Mouse (Mus musculus) thymus, adult 2 months (tissue): Measurements from ENCODE around the gene Rsph6a.

Experiments used
- CTCF ChIP-seq: fragments of 200-500 bp; IDR thresholded peaks from 2 replicates; pipeline ENCODE4 v1.5.1; 2012; ENCODE audit warnings: mild to moderate bottlenecking, control low read depth, low read length, moderate library complexity, borderline replicate concordance; ENCODE audit not compliant: control insufficient read depth, poor library complexity, insufficient read depth; ENCODE audit errors: extremely low read depth
- POLR2A ChIP-seq: fragments of 200-500 bp; IDR thresholded peaks from 2 replicates; pipeline ENCODE4 v1.6.1; 2012; ENCODE audit warnings: mild to moderate bottlenecking, low read length, control low read depth, moderate library complexity; ENCODE audit not compliant: control insufficient read depth, poor library complexity, insufficient read depth; ENCODE audit errors: extremely low read depth

DNA sequence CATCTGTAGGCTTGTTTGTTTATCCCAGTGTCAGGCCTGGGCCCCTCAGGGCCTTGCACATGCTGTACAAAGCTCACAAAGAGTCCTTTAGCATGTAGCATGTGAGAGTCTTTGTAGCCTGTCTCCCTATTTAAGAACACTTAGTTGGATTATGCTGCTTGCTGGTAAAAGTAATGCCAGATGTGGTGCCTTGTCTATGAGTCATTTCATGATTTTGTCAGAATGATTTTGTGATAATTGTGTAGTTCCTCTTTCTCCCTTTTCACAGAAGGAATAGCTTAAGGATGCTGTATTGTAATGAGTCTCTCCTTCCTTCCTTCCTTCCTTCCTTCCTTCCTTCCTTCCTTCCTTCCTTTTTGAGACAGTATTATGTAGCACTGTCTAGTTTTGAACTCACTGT lies 26.4 kb upstream of the Rsph6a start:
- TF ChIP-seq CTCF (no peak), POLR2A (no peak)
